Mouse (Mus musculus) megakaryocyte, embryonic 14.5 days (primary cell): ENCODE data around the gene Acvr1.

ENCODE experiments used
- FLI1 ChIP-seq: IDR thresholded peaks from 2 replicates; pipeline ENCODE4 v1.6.1; 2012; ENCODE audit warnings: low read length, inconsistent platforms, mixed read lengths
- GATA1 ChIP-seq: IDR thresholded peaks from 3 replicates; pipeline ENCODE4 v1.6.1; 2012; ENCODE audit warnings: mixed read lengths, low read length, inconsistent platforms, borderline replicate concordance

GRCm38 (mm10) chr2:58523894-58524293, 43.1 kb downstream of the Acvr1 start:
- no peak for TF ChIP-seq GATA1
- no peak for TF ChIP-seq FLI1
